Mouse (Mus musculus): ENCODE measurements at regions not wholly inside any gene's neighbourhood (a gene's known extent, or its start where the extent isn't known, plus 50 kb on each side); places are given as distances from the start of the nearest gene placed in this dataset.

DNA sequence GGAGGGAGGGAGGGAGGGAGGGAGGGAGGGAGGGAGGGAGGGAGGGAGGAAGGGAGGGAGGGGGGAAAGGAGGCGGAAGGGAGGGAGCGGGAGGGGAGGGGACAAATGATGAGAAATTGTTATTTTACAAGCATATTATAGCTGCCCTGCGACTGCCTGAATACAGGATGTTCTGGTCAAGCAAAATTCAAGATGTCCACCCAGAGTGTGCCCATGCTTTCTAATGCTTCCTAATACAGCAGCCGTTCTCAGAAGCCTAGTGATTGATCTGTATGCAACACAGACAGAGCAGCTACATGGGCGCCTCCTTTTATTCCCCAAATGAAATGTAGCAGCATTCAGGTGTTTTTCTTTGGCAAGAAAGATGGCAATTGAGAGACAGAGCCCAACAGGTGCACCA lies 434.9 kb downstream of the Gxylt1 start:
- H3K27ac ChIP-seq, result no peak overlapping the region
- H3K27me3 ChIP-seq, result no peaks in the 10 kb centered on the region
- H3K9ac ChIP-seq, result no peak overlapping the region
- no peak overlapping the region for H3K4me3 ChIP-seq
- H3K4me2 ChIP-seq (replicated peaks), result no peak overlapping the region
- H3K36me3 ChIP-seq, result no peaks in the 10 kb centered on the region
- no peak for ATAC-seq (ENCODE audit: low FRiP score, low read depth)
- H3K9me3 ChIP-seq, result no peaks in the 10 kb centered on the region
- peaks cover 6% of the 10 kb centered on the region; the same call in 1 of the 2 replicates for H3K4me1 ChIP-seq
- WGBS, result 81% methylated on average over 5 of the region's 5 CpGs

DNA sequence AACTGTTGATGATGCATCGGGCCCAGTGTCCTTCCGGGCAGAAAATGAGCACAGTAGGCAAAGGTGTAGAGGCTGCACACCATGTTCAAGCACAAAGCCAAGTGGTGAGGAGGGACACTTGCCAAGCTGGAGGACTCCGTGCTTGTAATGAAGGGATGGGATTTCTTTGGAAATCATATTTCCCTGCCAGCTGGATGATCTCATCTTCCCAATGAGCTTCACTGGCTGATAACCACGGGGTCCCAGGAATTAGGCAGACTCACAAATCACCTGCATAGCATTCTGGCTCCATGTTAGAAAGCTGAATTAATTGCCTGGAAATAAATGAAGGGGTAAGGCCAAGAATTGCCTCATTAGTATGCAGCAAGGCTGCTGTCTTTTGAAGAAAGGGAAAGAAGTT lies 435.4 kb downstream of the Gxylt1 start:
- Histone ChIP-seq H3K9ac (no peak overlapping the region), H3K9me3 (no peaks in the 10 kb centered on the region), H3K27ac (no peak overlapping the region), H3K36me3 (no peaks in the 10 kb centered on the region), H3K4me2 (replicated peaks) (no peak overlapping the region), H3K27me3 (no peaks in the 10 kb centered on the region), H3K4me1 (peaks cover 6% of the 10 kb centered on the region; the same call in 1 of the 2 replicates), H3K4me3 (no peak overlapping the region)
- no peak for ATAC-seq (ENCODE audit: low FRiP score, low read depth)
- 75% methylated on average over 4 of the region's 4 CpGs for WGBS

- H3K36me3 ChIP-seq, result no peaks in the 10 kb centered on the region
- 0 out of 2 replicates have a peak, but pooled peaks cover 3% of the 10 kb centered on the region for H3K9me3 ChIP-seq
- H3K27me3 ChIP-seq, result no peaks in the 10 kb centered on the region
- WGBS, result 62% methylated on average over 4 of the region's 4 CpGs
- no peaks in the 10 kb centered on the region for H3K4me1 ChIP-seq
- H3K4me3 ChIP-seq, result no peak overlapping the region
- ATAC-seq (ENCODE audit: low FRiP score, low read depth), result no peak
- no peak overlapping the region for H3K27ac ChIP-seq
- H3K4me2 ChIP-seq (replicated peaks), result no peak overlapping the region
- H3K9ac ChIP-seq, result no peak overlapping the region
Measured at GRCm38 (mm10) chr15:92826136-92826535, 429.5 kb downstream of the Pdzrn4 start.
